Mouse (Mus musculus) myocyte (in vitro differentiated cells): ENCODE measurements around the gene Glyctk. TPM values are rescaled to one million over a fixed set of nuclear protein-coding genes. Genes with fewer than 3 reads are reported as not detected.

Source experiments
- H3K27me3 ChIP-seq: one replicate; pipeline ENCODE4 v1.6.1; 2011; ENCODE audit not compliant: control insufficient read depth, insufficient read depth, insufficient read length
- H3K36me3 ChIP-seq: one replicate; pipeline ENCODE4 v1.6.1; 2011; ENCODE audit not compliant: control insufficient read depth, insufficient read depth
- H3K4me2 ChIP-seq: one replicate; pipeline ENCODE4 v1.6.1; 2011; ENCODE audit warnings: low read depth, control low read depth
- H3K4me3 ChIP-seq: one replicate; pipeline ENCODE4 v1.5.1; 2011; ENCODE audit warnings: mild to moderate bottlenecking, control low read depth, moderate library complexity
- H3K79me2 ChIP-seq: one replicate; pipeline ENCODE4 v1.6.1; 2011; ENCODE audit not compliant: control insufficient read depth, insufficient read depth
- H3ac ChIP-seq: one replicate; pipeline ENCODE4 v1.6.1; 2011; ENCODE audit not compliant: control insufficient read depth, insufficient read length
- CEBPB ChIP-seq: IDR thresholded peaks from 2 replicates; pipeline ENCODE4 v1.6.1; 2011; ENCODE audit warnings: mild to moderate bottlenecking, moderate library complexity; ENCODE audit not compliant: poor library complexity, insufficient read depth, severe bottlenecking
- E2F4 ChIP-seq: IDR thresholded peaks from one replicate; pipeline ENCODE4 v1.6.1; 2011; ENCODE audit warnings: mild to moderate bottlenecking, control low read depth, moderate library complexity; ENCODE audit not compliant: insufficient read depth
- MAX ChIP-seq: IDR thresholded peaks from one replicate; pipeline ENCODE4 v1.6.1; 2011; ENCODE audit warnings: low read depth, mild to moderate bottlenecking, control low read depth
- MYOD1 ChIP-seq, 3 experiments: IDR thresholded peaks; one replicate each; pipeline ENCODE4 v1.6.1; 2011; ENCODE audit warnings: control low read depth in 2 of 3, low read depth in 2 of 3, mild to moderate bottlenecking in 2 of 3, moderate library complexity in 1 of 3; ENCODE audit not compliant: insufficient read length in 2 of 3, control insufficient read depth in 1 of 3
- MYOG ChIP-seq, 3 experiments: IDR thresholded peaks; one replicate each; pipeline ENCODE4 v1.6.1; 2011; ENCODE audit warnings: control low read depth in 2 of 3, low read depth in 2 of 3, mild to moderate bottlenecking in 2 of 3; ENCODE audit not compliant: insufficient read length in 2 of 3, control insufficient read depth in 1 of 3, insufficient read depth in 1 of 3
- POLR2A ChIP-seq: IDR thresholded peaks from one replicate; pipeline ENCODE4 v1.6.1; 2011; ENCODE audit warnings: low read depth, mild to moderate bottlenecking, control low read depth, moderate library complexity; ENCODE audit not compliant: insufficient read length
- POLR2AphosphoS2 ChIP-seq: IDR thresholded peaks from one replicate; pipeline ENCODE4 v1.6.1; 2011; ENCODE audit warnings: low read depth, control low read depth; ENCODE audit not compliant: insufficient read length
- REST ChIP-seq: IDR thresholded peaks from one replicate; pipeline ENCODE4 v1.6.1; 2011; ENCODE audit warnings: mild to moderate bottlenecking, control low read depth, moderate library complexity; ENCODE audit not compliant: insufficient read depth, insufficient read length
- SRF ChIP-seq: IDR thresholded peaks from one replicate; pipeline ENCODE4 v1.6.1; 2011; ENCODE audit warnings: low read depth; ENCODE audit not compliant: control insufficient read depth, insufficient read length
- TCF12 ChIP-seq: IDR thresholded peaks from one replicate; pipeline ENCODE4 v1.6.1; 2011; ENCODE audit warnings: mild to moderate bottlenecking, control low read depth; ENCODE audit not compliant: poor library complexity, insufficient read depth, severe bottlenecking
- TCF3 ChIP-seq: IDR thresholded peaks from one replicate; pipeline ENCODE4 v1.6.1; 2011; ENCODE audit warnings: low read depth, control low read depth; ENCODE audit not compliant: insufficient read length
- USF1 ChIP-seq: IDR thresholded peaks from one replicate; pipeline ENCODE4 v1.6.1; 2011; ENCODE audit warnings: low read depth, mild to moderate bottlenecking, control low read depth, moderate library complexity
- polyA plus RNA-seq: library from polyadenylated mRNA; unstranded; fragments of >200 nt; fragmentation: generic; extraction: Trizol; gene quantifications from one replicate; pipeline ENCODE4 v1.2.1, GENCODE M21; 2012; ENCODE audit warnings: missing spikeins

Glyctk gene
- polyA plus RNA-seq, 1 experiment = 1.1 TPM

DNA sequence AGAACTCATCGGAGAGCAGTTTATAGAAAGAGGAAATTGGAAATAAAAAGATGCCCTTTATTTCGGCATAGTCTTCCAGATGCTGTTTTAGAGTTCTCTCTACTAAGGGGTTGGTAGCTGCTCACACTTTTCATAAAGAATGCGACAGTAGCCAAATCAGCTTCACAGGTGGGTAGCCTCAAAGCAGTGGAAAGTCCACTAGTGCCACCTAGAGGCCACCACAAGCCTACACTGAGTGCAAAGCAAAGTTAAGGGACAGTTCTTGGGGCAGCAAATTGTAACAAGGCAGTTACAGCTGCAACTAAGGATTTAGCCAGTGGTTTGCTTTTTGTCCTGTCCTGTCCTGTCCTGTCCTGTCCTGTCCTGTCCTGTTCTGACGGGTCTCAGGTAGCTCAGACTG, 34.3 kb downstream of the Glyctk start:
- Histone ChIP-seq H3K79me2 (no peaks in the 10 kb centered on the region), H3K4me2 (no peak overlapping the region), H3K27me3 (no peaks in the 10 kb centered on the region), H3K4me3 (no peak overlapping the region), H3K36me3 (no peaks in the 10 kb centered on the region), H3ac (no peak overlapping the region)
- TF ChIP-seq SRF (no peak), POLR2AphosphoS2 (no peak), POLR2A (no peak), TCF12 (no peak), MYOG (IDR thresholded peaks at IDR 0.05; ENCODE audit: control insufficient read depth in 1 of 3, insufficient read depth in 1 of 3, insufficient read length in 2 of 3, low read depth in 2 of 3) (no peak), USF1 (no peak), TCF3 (no peak), REST (no peak), CEBPB (no peak), E2F4 (no peak), MYOD1 (IDR thresholded peaks at IDR 0.05; ENCODE audit: control insufficient read depth in 1 of 3, insufficient read length in 2 of 3, low read depth in 2 of 3) (no peak), MAX (no peak)

DNA sequence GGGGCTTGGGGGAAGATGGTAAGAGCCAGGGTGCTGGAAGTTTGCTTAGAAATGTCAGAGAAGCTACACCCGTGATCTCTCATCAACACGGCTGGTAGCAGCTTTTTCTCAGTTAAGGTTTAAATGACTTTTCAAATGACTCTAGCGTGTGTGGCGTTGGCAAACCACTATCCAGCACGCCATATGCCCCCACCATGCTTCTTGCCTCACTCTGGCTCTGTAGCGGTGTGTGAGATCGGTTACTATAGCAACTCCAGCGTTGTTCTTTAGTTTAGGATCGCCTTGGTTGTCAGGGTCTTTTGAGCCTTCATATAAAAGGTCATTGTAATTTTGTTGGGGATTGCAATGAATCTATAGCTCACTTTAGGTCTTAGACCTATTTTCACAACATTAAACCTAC, 38.9 kb downstream of the Glyctk start:
- Histone ChIP-seq H3K27me3 (peaks cover 14% of the 10 kb centered on the region), H3K79me2 (no peaks in the 10 kb centered on the region), H3K4me3 (no peak overlapping the region), H3K4me2 (no peak overlapping the region), H3ac (no peak overlapping the region), H3K36me3 (no peaks in the 10 kb centered on the region)
- TF ChIP-seq E2F4 = no peak
- no peak for TF ChIP-seq MAX
- TF ChIP-seq TCF12 = no peak
- TF ChIP-seq POLR2A = no peak
- TF ChIP-seq TCF3 = no peak
- TF ChIP-seq POLR2AphosphoS2 = no peak
- TF ChIP-seq MYOD1 (IDR thresholded peaks at IDR 0.05; ENCODE audit: control insufficient read depth in 1 of 3, insufficient read length in 2 of 3, low read depth in 2 of 3) = no peak
- no peak for TF ChIP-seq MYOG (IDR thresholded peaks at IDR 0.05; ENCODE audit: control insufficient read depth in 1 of 3, insufficient read depth in 1 of 3, insufficient read length in 2 of 3, low read depth in 2 of 3)
- TF ChIP-seq REST = no peak
- TF ChIP-seq USF1 = no peak

DNA sequence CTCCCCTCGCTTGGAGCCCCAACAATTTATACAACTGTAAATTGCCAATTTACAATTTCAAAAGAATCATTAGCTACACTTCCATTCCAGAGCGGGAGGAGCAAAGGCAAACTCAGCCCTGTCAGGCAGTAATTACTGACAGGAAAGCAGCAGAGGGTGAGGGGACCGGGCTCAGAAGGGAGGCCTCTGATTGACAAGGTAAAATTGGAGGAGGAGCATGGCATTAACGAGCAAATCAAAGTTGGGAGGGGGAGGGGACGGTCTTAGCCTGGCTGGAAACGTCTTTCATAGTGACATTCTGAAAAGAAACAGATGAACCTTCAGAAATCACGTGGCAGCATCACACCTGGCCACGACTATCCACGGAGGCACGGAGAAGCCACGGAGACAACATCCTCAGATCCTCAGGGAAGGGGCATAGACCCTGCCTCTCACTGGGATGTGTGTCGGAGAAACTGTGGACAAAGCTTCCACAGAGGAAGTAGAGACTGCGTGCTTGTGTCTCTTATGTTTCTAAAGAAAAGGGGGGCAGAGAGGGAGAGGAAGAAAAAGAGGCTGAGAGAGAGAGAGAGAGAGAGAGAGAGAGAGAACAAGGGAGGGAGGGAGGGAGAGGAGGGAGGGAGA, 42.0 kb downstream of the Glyctk start:
- H3K79me2 ChIP-seq = no peaks in the 10 kb centered on the region
- no peak overlapping the region for H3ac ChIP-seq
- no peak overlapping the region for H3K4me2 ChIP-seq
- no peak for TF ChIP-seq SRF
- no peak for TF ChIP-seq USF1
- no peak for TF ChIP-seq REST
- TF ChIP-seq POLR2AphosphoS2 = no peak
- TF ChIP-seq MAX = no peak
- no peak for TF ChIP-seq MYOD1 (IDR thresholded peaks at IDR 0.05; ENCODE audit: control insufficient read depth in 1 of 3, insufficient read length in 2 of 3, low read depth in 2 of 3)
- TF ChIP-seq MYOG (IDR thresholded peaks at IDR 0.05; ENCODE audit: control insufficient read depth in 1 of 3, insufficient read depth in 1 of 3, insufficient read length in 2 of 3, low read depth in 2 of 3) = no peak
- no peak for TF ChIP-seq POLR2A
- TF ChIP-seq CEBPB = no peak
- no peak for TF ChIP-seq E2F4
- no peak for TF ChIP-seq TCF12
- TF ChIP-seq TCF3 = no peak
- H3K27me3 ChIP-seq = peaks cover 14% of the 10 kb centered on the region
- no peak overlapping the region for H3K4me3 ChIP-seq
- no peaks in the 10 kb centered on the region for H3K36me3 ChIP-seq

DNA sequence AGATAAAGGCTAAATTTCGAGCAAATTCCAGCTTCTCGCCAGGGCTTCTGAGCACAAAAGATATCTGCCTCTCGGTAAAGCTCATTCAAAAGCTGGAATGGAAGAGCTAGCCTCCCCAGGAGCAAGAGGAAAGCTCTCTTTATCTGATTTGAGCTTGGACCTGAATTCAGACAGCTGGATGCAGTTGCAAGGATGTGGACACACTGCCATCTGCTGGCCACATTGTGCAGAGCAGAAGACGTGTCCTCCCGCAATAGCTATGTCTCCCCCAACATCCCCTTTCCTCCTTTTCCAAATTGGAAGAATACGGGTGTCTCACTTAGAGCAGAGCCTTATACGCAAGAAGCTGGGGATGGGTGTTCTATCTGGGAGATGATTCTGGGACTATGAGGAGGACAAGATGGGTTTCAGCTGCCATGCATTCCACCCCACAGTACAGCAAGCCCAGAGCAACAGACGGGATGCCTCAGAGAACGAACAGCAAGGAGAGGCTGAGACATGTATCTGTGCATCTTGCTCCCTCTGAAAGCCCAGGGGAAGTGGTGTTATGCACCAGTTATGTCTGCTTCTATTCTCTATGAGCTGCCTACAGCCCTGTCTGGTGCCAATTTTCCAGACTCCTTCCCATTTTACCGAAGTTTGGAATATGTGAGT, 45.0 kb downstream of the Glyctk start:
- Histone ChIP-seq H3K4me2 (peak overlapping the region; percentile 27), H3ac (no peak overlapping the region), H3K36me3 (no peaks in the 10 kb centered on the region), H3K27me3 (peaks cover 14% of the 10 kb centered on the region), H3K4me3 (no peak overlapping the region), H3K79me2 (no peaks in the 10 kb centered on the region)
- TF ChIP-seq MYOG (IDR thresholded peaks at IDR 0.05; ENCODE audit: control insufficient read depth in 1 of 3, insufficient read depth in 1 of 3, insufficient read length in 2 of 3, low read depth in 2 of 3) (peak in 1 of 3 experiments; percentile 11), CEBPB (no peak)

DNA sequence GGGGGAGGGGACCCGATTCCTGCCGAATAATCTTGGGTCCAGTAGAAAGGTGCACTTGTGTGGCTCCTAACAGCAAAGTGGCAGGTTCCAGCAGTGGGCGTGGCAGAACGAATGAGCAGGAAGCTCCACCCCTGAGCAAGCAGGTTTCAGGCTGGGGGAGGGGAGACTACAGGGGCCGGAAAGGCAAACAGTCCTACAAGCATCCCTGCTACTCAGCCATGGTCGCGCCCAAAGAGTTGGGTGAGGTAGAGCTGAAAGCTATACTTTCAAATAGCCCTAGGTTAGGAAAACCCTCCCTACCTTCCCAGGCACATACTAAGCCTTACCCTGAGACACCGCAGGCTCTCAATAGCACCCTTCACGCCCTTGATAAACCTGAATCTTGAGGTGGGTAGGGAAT, 51.7 kb downstream of the Glyctk start:
- no peak overlapping the region for H3K4me3 ChIP-seq
- H3K27me3 ChIP-seq = peaks cover 5% of the 10 kb centered on the region
- no peak for TF ChIP-seq TCF3
- no peak for TF ChIP-seq POLR2A
- TF ChIP-seq POLR2AphosphoS2 = no peak
- TF ChIP-seq SRF = no peak
- no peak for TF ChIP-seq TCF12
- no peak for TF ChIP-seq USF1
- no peak overlapping the region for H3K4me2 ChIP-seq
- no peak overlapping the region for H3ac ChIP-seq
- H3K79me2 ChIP-seq = no peaks in the 10 kb centered on the region
- H3K36me3 ChIP-seq = no peaks in the 10 kb centered on the region
